Mouse (Mus musculus) MEL (cell line): ENCODE data around the gene Rtbdn. TPM values are rescaled to one million over a fixed set of nuclear protein-coding genes. Genes with fewer than 3 reads are reported as not detected.
A peak's percentile ranks its signal among the peaks of the same experiment; 100 is the strongest.

Experiments used
- DNase-seq: peaks from one replicate; pipeline ENCODE4 v3.0.0; 2011; ENCODE audit warnings: low read depth, low spot score
- H3K27ac ChIP-seq: 2 replicates; pipeline ENCODE4 v1.5.1; 2012; ENCODE audit warnings: low read depth, mild to moderate bottlenecking, control low read depth, low read length, moderate library complexity; ENCODE audit not compliant: control insufficient read depth
- H3K27me3 ChIP-seq, 2 experiments: fragments of 150-350 bp in 1 of 2; sonication (generic) in 1 of 2; 2 replicates each; pipeline ENCODE4 v1.6.1; 2012; ENCODE audit warnings: low read length in 2 of 2, mild to moderate bottlenecking in 2 of 2, improper control_type of control experiment in 1 of 2, moderate library complexity in 1 of 2; ENCODE audit not compliant: insufficient read depth in 2 of 2, control insufficient read depth in 1 of 2
- H3K36me3 ChIP-seq, 2 experiments: 2 replicates each; pipeline ENCODE4 v1.6.1; 2012 to 2014; ENCODE audit warnings: low read length in 2 of 2, improper control_type of control experiment in 1 of 2, inconsistent platforms in 1 of 2, mild to moderate bottlenecking in 1 of 2; ENCODE audit not compliant: insufficient read depth in 2 of 2, control insufficient read depth in 1 of 2
- H3K4me1 ChIP-seq, 2 experiments: fragments of 150-350 bp in 1 of 2; sonication (generic) in 1 of 2; 2 replicates each; pipeline ENCODE4 v1.6.1; 2012; ENCODE audit warnings: low read length in 2 of 2, improper control_type of control experiment in 1 of 2, mild to moderate bottlenecking in 1 of 2; ENCODE audit not compliant: insufficient read depth in 2 of 2, control insufficient read depth in 1 of 2
- H3K4me3 ChIP-seq, 2 experiments: fragments of 150-350 bp in 1 of 2; sonication (generic) in 1 of 2; 2 replicates each; pipeline ENCODE4 v1.5.1; 2012; ENCODE audit warnings: low read depth in 2 of 2, low read length in 2 of 2, mild to moderate bottlenecking in 2 of 2, moderate library complexity in 2 of 2, control low read depth in 1 of 2, improper control_type of control experiment in 1 of 2; ENCODE audit not compliant: control insufficient read depth in 1 of 2, insufficient read depth in 1 of 2
- H3K79me2 ChIP-seq: 2 replicates; pipeline ENCODE4 v1.6.1; 2012; ENCODE audit warnings: mild to moderate bottlenecking, low read length, moderate library complexity; ENCODE audit not compliant: control insufficient read depth, poor library complexity, insufficient read depth
- H3K9ac ChIP-seq: 2 replicates; pipeline ENCODE4 v1.6.1; 2012; ENCODE audit warnings: low read depth, mild to moderate bottlenecking, control low read depth, low read length, moderate library complexity; ENCODE audit not compliant: control insufficient read depth, poor library complexity, severe bottlenecking
- H3K9me3 ChIP-seq: fragments of 150-350 bp; sonication (generic); replicated peaks from 2 replicates; pipeline ENCODE4 v1.6.1; 2012; ENCODE audit warnings: mild to moderate bottlenecking, low read length, improper control_type of control experiment, moderate library complexity; ENCODE audit not compliant: insufficient read depth
- BHLHE40 ChIP-seq: IDR thresholded peaks from 2 replicates; pipeline ENCODE4 v1.6.1; 2012; ENCODE audit warnings: low read depth, mild to moderate bottlenecking, inconsistent platforms, low read length, improper control_type of control experiment, borderline replicate concordance
- CHD1 ChIP-seq: IDR thresholded peaks from 2 replicates; pipeline ENCODE4 v1.6.1; 2012; ENCODE audit warnings: low read depth, mild to moderate bottlenecking, inconsistent platforms, low read length, improper control_type of control experiment
- CTCF ChIP-seq, 3 experiments: IDR thresholded peaks in 2 of 3; conservative IDR thresholded peaks in 1 of 3; 2 replicates each; pipeline ENCODE4 v1.5.1; 2011 to 2012; ENCODE audit warnings: low read length in 3 of 3, low read depth in 2 of 3, mild to moderate bottlenecking in 2 of 3, improper control_type of control experiment in 1 of 3, inconsistent platforms in 1 of 3, mixed read lengths in 1 of 3, moderate library complexity in 1 of 3; ENCODE audit not compliant: control insufficient read depth in 1 of 3, insufficient read depth in 1 of 3, poor library complexity in 1 of 3, severe bottlenecking in 1 of 3
- E2F4 ChIP-seq: IDR thresholded peaks from 2 replicates; pipeline ENCODE4 v1.6.1; 2011; ENCODE audit warnings: low read depth, low read length, improper control_type of control experiment, borderline replicate concordance
- ELF1 ChIP-seq: IDR thresholded peaks from 2 replicates; pipeline ENCODE4 v1.6.1; 2014; ENCODE audit warnings: low read depth, mild to moderate bottlenecking, inconsistent platforms, low read length, improper control_type of control experiment, moderate library complexity
- EP300 ChIP-seq, 2 experiments: IDR thresholded peaks; 2 replicates each; pipeline ENCODE4 v1.6.1; 2011; ENCODE audit warnings: improper control_type of control experiment in 2 of 2, low read length in 2 of 2, low read depth in 1 of 2, mild to moderate bottlenecking in 1 of 2
- ETS1 ChIP-seq: IDR thresholded peaks from 2 replicates; pipeline ENCODE4 v1.6.1; 2012; ENCODE audit warnings: low read depth, mild to moderate bottlenecking, inconsistent platforms, low read length, improper control_type of control experiment, moderate library complexity
- GATA1 ChIP-seq: IDR thresholded peaks from 2 replicates; pipeline ENCODE4 v1.6.1; 2011; ENCODE audit warnings: low read depth, low read length, improper control_type of control experiment
- JUND ChIP-seq: IDR thresholded peaks from 2 replicates; pipeline ENCODE4 v1.6.1; 2011; ENCODE audit warnings: low read depth, mild to moderate bottlenecking, improper control_type of control experiment, low read length
- MAFK ChIP-seq: IDR thresholded peaks from 2 replicates; pipeline ENCODE4 v1.6.1; 2011; ENCODE audit warnings: low read depth, mild to moderate bottlenecking, low read length, improper control_type of control experiment, borderline replicate concordance
- MAX ChIP-seq: IDR thresholded peaks from 2 replicates; pipeline ENCODE4 v1.6.1; 2011; ENCODE audit warnings: low read length, improper control_type of control experiment
- MAZ ChIP-seq: IDR thresholded peaks from 2 replicates; pipeline ENCODE4 v1.6.1; 2012; ENCODE audit warnings: low read depth, mild to moderate bottlenecking, inconsistent platforms, low read length, improper control_type of control experiment
- MEF2A ChIP-seq: IDR thresholded peaks from 2 replicates; pipeline ENCODE4 v1.6.1; 2014; ENCODE audit warnings: low read depth, mild to moderate bottlenecking, inconsistent platforms, low read length, improper control_type of control experiment; ENCODE audit not compliant: poor library complexity, insufficient replicate concordance, severe bottlenecking; ENCODE audit errors: extremely low read depth
- MXI1 ChIP-seq: IDR thresholded peaks from 2 replicates; pipeline ENCODE4 v1.6.1; 2011; ENCODE audit warnings: mild to moderate bottlenecking, low read depth, low read length, improper control_type of control experiment
- MYB ChIP-seq: IDR thresholded peaks from 2 replicates; pipeline ENCODE4 v1.6.1; 2011; ENCODE audit warnings: mild to moderate bottlenecking, low read depth, low read length, improper control_type of control experiment
- MYC ChIP-seq: IDR thresholded peaks from 2 replicates; pipeline ENCODE4 v1.6.1; 2011; ENCODE audit warnings: low read depth, mild to moderate bottlenecking, low read length, improper control_type of control experiment, moderate library complexity
- NELFE ChIP-seq: IDR thresholded peaks from 2 replicates; pipeline ENCODE4 v1.6.1; 2011; ENCODE audit warnings: low read depth, low read length, improper control_type of control experiment
- NRF1 ChIP-seq: IDR thresholded peaks from 2 replicates; pipeline ENCODE4 v1.6.1; 2014; ENCODE audit warnings: low read depth, mild to moderate bottlenecking, inconsistent platforms, low read length, improper control_type of control experiment, moderate library complexity; ENCODE audit not compliant: poor library complexity, insufficient read depth, severe bottlenecking
- POLR2A ChIP-seq, 2 experiments: IDR thresholded peaks; 2 replicates each; pipeline ENCODE4 v1.6.1; 2011 to 2012; ENCODE audit warnings: low read length in 2 of 2, mild to moderate bottlenecking in 2 of 2, control low read depth in 1 of 2, improper control_type of control experiment in 1 of 2, low read depth in 1 of 2, moderate library complexity in 1 of 2; ENCODE audit not compliant: control insufficient read depth in 1 of 2, insufficient read depth in 1 of 2, poor library complexity in 1 of 2
- POLR2AphosphoS2 ChIP-seq: IDR thresholded peaks from 2 replicates; pipeline ENCODE4 v1.6.1; 2011; ENCODE audit warnings: low read length, improper control_type of control experiment
- POLR2AphosphoS5 ChIP-seq: IDR thresholded peaks from 2 replicates; pipeline ENCODE4 v1.6.1; 2012; ENCODE audit warnings: low read depth, borderline replicate concordance, mild to moderate bottlenecking, inconsistent platforms, low read length, moderate library complexity, mixed read lengths
- RAD21 ChIP-seq: IDR thresholded peaks from 2 replicates; pipeline ENCODE4 v1.6.1; 2011; ENCODE audit warnings: mild to moderate bottlenecking, low read depth, low read length, improper control_type of control experiment
- RCOR1 ChIP-seq: IDR thresholded peaks from 2 replicates; pipeline ENCODE4 v1.6.1; 2012; ENCODE audit warnings: low read depth, mild to moderate bottlenecking, inconsistent platforms, low read length, improper control_type of control experiment
- SIN3A ChIP-seq: IDR thresholded peaks from 2 replicates; pipeline ENCODE4 v1.6.1; 2012; ENCODE audit warnings: low read length, improper control_type of control experiment, inconsistent platforms
- SMC3 ChIP-seq: IDR thresholded peaks from 2 replicates; pipeline ENCODE4 v1.6.1; 2011; ENCODE audit warnings: low read depth, low read length, improper control_type of control experiment
- TAL1 ChIP-seq: IDR thresholded peaks from 2 replicates; pipeline ENCODE4 v1.6.1; 2012; ENCODE audit warnings: mild to moderate bottlenecking, inconsistent platforms, low read length, moderate library complexity, mixed read lengths
- TBP ChIP-seq: IDR thresholded peaks from 2 replicates; pipeline ENCODE4 v1.8.0; 2011; ENCODE audit warnings: low read depth, low read length, improper control_type of control experiment
- TCF12 ChIP-seq: IDR thresholded peaks from 2 replicates; pipeline ENCODE4 v1.6.1; 2014; ENCODE audit warnings: low read depth, mild to moderate bottlenecking, inconsistent platforms, low read length, improper control_type of control experiment, moderate library complexity
- UBTF ChIP-seq: IDR thresholded peaks from 2 replicates; pipeline ENCODE4 v1.6.1; 2012; ENCODE audit warnings: low read depth, mild to moderate bottlenecking, inconsistent platforms, low read length, improper control_type of control experiment, moderate library complexity, borderline replicate concordance; ENCODE audit not compliant: insufficient read depth
- USF1 ChIP-seq: IDR thresholded peaks from 2 replicates; pipeline ENCODE4 v1.6.1; 2014; ENCODE audit warnings: low read depth, mild to moderate bottlenecking, inconsistent platforms, low read length, improper control_type of control experiment, moderate library complexity
- USF2 ChIP-seq, 2 experiments: IDR thresholded peaks; 2 replicates each; pipeline ENCODE4 v1.6.1; 2011 to 2012; ENCODE audit warnings: improper control_type of control experiment in 2 of 2, low read length in 2 of 2, borderline replicate concordance in 1 of 2, inconsistent platforms in 1 of 2, low read depth in 1 of 2, mild to moderate bottlenecking in 1 of 2; ENCODE audit not compliant: insufficient read depth in 1 of 2
- ZC3H11A ChIP-seq: IDR thresholded peaks from 2 replicates; pipeline ENCODE4 v1.6.1; 2012; ENCODE audit warnings: low read depth, mild to moderate bottlenecking, inconsistent platforms, low read length, improper control_type of control experiment
- ZKSCAN1 ChIP-seq: IDR thresholded peaks from 2 replicates; pipeline ENCODE4 v1.6.1; 2012; ENCODE audit warnings: low read depth, mild to moderate bottlenecking, inconsistent platforms, low read length, improper control_type of control experiment, moderate library complexity
- ZMIZ1 ChIP-seq: IDR thresholded peaks from 2 replicates; pipeline ENCODE4 v1.6.1; 2012; ENCODE audit warnings: low read depth, mild to moderate bottlenecking, inconsistent platforms, low read length, improper control_type of control experiment, moderate library complexity
- ZNF384 ChIP-seq: IDR thresholded peaks from 2 replicates; pipeline ENCODE4 v1.6.1; 2012; ENCODE audit warnings: low read depth, mild to moderate bottlenecking, inconsistent platforms, low read length, improper control_type of control experiment
- polyA plus RNA-seq, 2 experiments: library from polyadenylated mRNA; stranded (reverse) in 1 of 2; unstranded in 1 of 2; fragments of >175 nt in 1 of 2; fragments of >200 nt in 1 of 2; gene quantifications; 2 replicates each; pipeline versions ENCODE4 v1.2.1 to v1.2.4; 2012; ENCODE audit warnings: low replicate concordance in 2 of 2, low read depth in 1 of 2; ENCODE audit not compliant: insufficient read length in 2 of 2, insufficient read depth in 1 of 2, missing spikeins in 1 of 2
- total RNA-seq: library from RNA; depleted of rRNA; stranded (reverse); fragments of 300-350 nt; gene quantifications from 2 replicates; pipeline ENCODE4 v1.2.3, GENCODE M21; 2012

Rtbdn gene
- total and polyA plus RNA-seq, 3 experiments: 0.08 to 0.11 TPM; not detected in 1

GRCm38 (mm10) chr8:84997649-84998295 is 51.0 kb downstream of the Rtbdn start:
- Histone ChIP-seq H3K4me3 (no peak overlapping the region; a peak in 1 of 4 replicates), H3K79me2 (no peaks in the 10 kb centered on the region), H3K9ac (peak overlapping the region; percentile 35), H3K27me3 (no peaks in the 10 kb centered on the region), H3K36me3 (no peaks in the 10 kb centered on the region), H3K9me3 (no peaks in the 10 kb centered on the region), H3K4me1 (peaks cover 0 to 5% of the 10 kb centered on the region in 2 experiments; a peak in 1 of 4 replicates), H3K27ac (no peak overlapping the region; the same call in 1 of the 2 replicates)
- peak; percentile 97 for DNase-seq
- TF ChIP-seq GATA1 (no peak), TBP (peak; percentile 52; the same call in 1 of the 2 replicates), MAX (peak; percentile 53), CTCF (IDR thresholded peaks at IDR 0.05 in 2 of 3, conservative IDR thresholded peaks at IDR 0.05 in 1 of 3; ENCODE audit: control insufficient read depth in 1 of 3, insufficient read depth in 1 of 3, low read depth in 2 of 3, low read length in 3 of 3, poor library complexity in 1 of 3, severe bottlenecking in 1 of 3) (peak in 2 of 3 experiments; percentile 83 to 97), RCOR1 (peak; percentile 43; the same call in 1 of the 2 replicates), ETS1 (peak; percentile 64; the same call in 1 of the 2 replicates), MAFK (no peak), POLR2A (IDR thresholded peaks at IDR 0.05; ENCODE audit: control insufficient read depth in 1 of 2, insufficient read depth in 1 of 2, low read depth in 1 of 2, low read length in 2 of 2, poor library complexity in 1 of 2) (no peak), CHD1 (no peak), UBTF (no peak), RAD21 (peak; percentile 82), EP300 (IDR thresholded peaks at IDR 0.05; ENCODE audit: low read depth in 1 of 2, low read length in 2 of 2) (no peak), POLR2AphosphoS2 (no peak), MAZ (peak; percentile 63; the same call in 1 of the 2 replicates), ELF1 (peak; percentile 65; the same call in 1 of the 2 replicates), USF2 (IDR thresholded peaks at IDR 0.05; ENCODE audit: borderline replicate concordance in 1 of 2, insufficient read depth in 1 of 2, low read depth in 1 of 2, low read length in 2 of 2) (no peak), NRF1 (no peak), SMC3 (peak; percentile 92), MEF2A (no peak), TCF12 (peak; percentile 43; the same call in 1 of the 2 replicates), ZKSCAN1 (peak; percentile 36; the same call in 1 of the 2 replicates), MYC (peak; percentile 64; the same call in 1 of the 2 replicates), MXI1 (peak; percentile 80), ZNF384 (peak; percentile 34; the same call in 1 of the 2 replicates), E2F4 (no peak), USF1 (0 out of 2 replicates have a peak, but pooled peaks have one; percentile 34), ZC3H11A (peak; percentile 68), NELFE (no peak), JUND (0 out of 2 replicates have a peak, but pooled peaks have one; percentile 19), TAL1 (no peak), ZMIZ1 (0 out of 2 replicates have a peak, but pooled peaks have one; percentile 47), BHLHE40 (no peak), POLR2AphosphoS5 (no peak), MYB (no peak), SIN3A (peak; percentile 81)
